Mouse (Mus musculus) G1E (cell line): ENCODE measurements around the gene Tnfsf14. TPM values are rescaled to one million over a fixed set of nuclear protein-coding genes. Genes with fewer than 3 reads are reported as not detected.

Experiments
- ATAC-seq: 2 replicates; pipeline ENCODE4 v1.8.0; 2016; ENCODE audit warnings: mild to moderate bottlenecking; ENCODE audit not compliant: insufficient number of reproducible peaks, poor library complexity, low FRiP score, severe bottlenecking; ENCODE audit errors: extremely low read depth
- DNase-seq: peaks from one replicate; pipeline ENCODE4 v3.0.0; 2012; ENCODE audit warnings: low spot score
- H3K27me3 ChIP-seq: 2 replicates; pipeline ENCODE4 v1.6.1; 2012; ENCODE audit warnings: mild to moderate bottlenecking, low read length, inconsistent platforms; ENCODE audit not compliant: insufficient read depth
- H3K36me3 ChIP-seq: replicated peaks from 2 replicates; pipeline ENCODE3; 2012; ENCODE audit warnings: mild to moderate bottlenecking, inconsistent platforms
- H3K4me1 ChIP-seq: 2 replicates; pipeline ENCODE4 v1.6.1; 2012; ENCODE audit warnings: low read depth, low read length, inconsistent platforms, mixed read lengths; ENCODE audit not compliant: insufficient read depth
- H3K4me3 ChIP-seq: 2 replicates; pipeline ENCODE4 v1.5.1; 2012; ENCODE audit warnings: low read depth, mild to moderate bottlenecking, inconsistent platforms, low read length, moderate library complexity, mixed read lengths
- H3K9me3 ChIP-seq: replicated peaks from 2 replicates; pipeline ENCODE4 v1.6.1; 2012; ENCODE audit warnings: inconsistent platforms
- CTCF ChIP-seq: IDR thresholded peaks from 2 replicates; pipeline ENCODE4 v1.5.1; 2012; ENCODE audit warnings: low read depth, low read length, inconsistent platforms, mixed read lengths
- GATA1 ChIP-seq: IDR thresholded peaks from 2 replicates; pipeline ENCODE4 v1.6.1; 2012; ENCODE audit warnings: borderline replicate concordance, low read length, inconsistent platforms, mixed read lengths
- GATA2 ChIP-seq: IDR thresholded peaks from 2 replicates; pipeline ENCODE4 v1.6.1; 2012; ENCODE audit warnings: low read depth, low read length, inconsistent platforms, borderline replicate concordance
- POLR2AphosphoS5 ChIP-seq: IDR thresholded peaks from 2 replicates; pipeline ENCODE4 v1.6.1; 2012; ENCODE audit warnings: low read depth, low read length, inconsistent platforms; ENCODE audit not compliant: insufficient replicate concordance
- TAL1 ChIP-seq: conservative IDR thresholded peaks from 2 replicates; pipeline ENCODE4 v1.6.1; 2012; ENCODE audit warnings: low read depth, low read length, inconsistent platforms, mixed read lengths
- polyA plus RNA-seq: library from polyadenylated mRNA; stranded (reverse); fragments of >175 nt; gene quantifications from 2 replicates; pipeline ENCODE4 v1.2.3, GENCODE M21; 2012
- total RNA-seq, 2 experiments: library from RNA; stranded (forward) in 1 of 2; stranded (reverse) in 1 of 2; fragments of 200-1000 nt in 1 of 2; fragments of >200 nt in 1 of 2; fragmentation: Nextera tagmentation in 1 of 2; gene quantifications; 2 replicates each; pipeline ENCODE4 v1.2.3; 2014 to 2017

Tnfsf14 gene
- total and polyA plus RNA-seq, 3 experiments, result 0.05 to 0.55 TPM; not detected in 1

- H3K36me3 ChIP-seq, result no peaks in the 10 kb centered on the region
- no peak overlapping the region for H3K4me3 ChIP-seq
- H3K27me3 ChIP-seq, result peaks cover 35% of the 10 kb centered on the region
- H3K4me1 ChIP-seq, result peaks cover 38% of the 10 kb centered on the region
- ATAC-seq (no peak), DNase-seq (no peak)
- TF ChIP-seq TAL1 (no peak), GATA2 (no peak), CTCF (no peak), POLR2AphosphoS5 (no peak), GATA1 (no peak)
- no peaks in the 10 kb centered on the region for H3K9me3 ChIP-seq
These were observed 48.9 kb downstream of the Tnfsf14 start for GRCm38 (mm10) chr17:57145115-57145514.

- H3K4me3 ChIP-seq, result no peak overlapping the region
- TF ChIP-seq TAL1 (no peak), GATA1 (no peak), GATA2 (no peak), CTCF (no peak), POLR2AphosphoS5 (no peak)
- H3K36me3 ChIP-seq, result no peaks in the 10 kb centered on the region
- no peak for ATAC-seq
- H3K27me3 ChIP-seq, result peaks cover 24% of the 10 kb centered on the region
- no peak for DNase-seq
- H3K9me3 ChIP-seq, result no peaks in the 10 kb centered on the region
- H3K4me1 ChIP-seq, result peaks cover 50% of the 10 kb centered on the region
These were observed 50.3 kb downstream of the Tnfsf14 start for GRCm38 (mm10) chr17:57143704-57144103.

GRCm38 (mm10) chr17:57139708-57140107 is 54.3 kb downstream of the Tnfsf14 start:
- peak; percentile 29 for DNase-seq
- TF ChIP-seq TAL1 (peak; percentile 50), GATA2 (no peak), GATA1 (no peak), POLR2AphosphoS5 (no peak), CTCF (no peak)
- no peaks in the 10 kb centered on the region for H3K9me3 ChIP-seq
- peak; percentile 90 for ATAC-seq
- H3K4me1 ChIP-seq, result peaks cover 63% of the 10 kb centered on the region
- H3K4me3 ChIP-seq, result no peak overlapping the region; the same call in 1 of the 2 replicates
- no peaks in the 10 kb centered on the region for H3K36me3 ChIP-seq
- no peaks in the 10 kb centered on the region for H3K27me3 ChIP-seq

Other genes starting within 250 kb of the Tnfsf14 start
- gene Acer1, start 212.1 kb downstream of the Tnfsf14 start, total RNA-seq (2014; fragmentation: Nextera tagmentation), result not detected in 2 replicates
- gene Acer1, start 212.1 kb downstream of the Tnfsf14 start, total RNA-seq (2017), result 0.12 TPM in 1 of 2 replicates, not detected in the other
- not detected in 2 replicates for gene Acer1, start 212.1 kb downstream of the Tnfsf14 start, polyA plus RNA-seq
- 48.1 and 58.4 TPM in 2 replicates for gene Clpp, start 203.9 kb downstream of the Tnfsf14 start, total RNA-seq (2014; fragmentation: Nextera tagmentation)
- gene Clpp, start 203.9 kb downstream of the Tnfsf14 start, total RNA-seq (2017), result 75.3 and 76.7 TPM in 2 replicates
- gene Clpp, start 203.9 kb downstream of the Tnfsf14 start, polyA plus RNA-seq, result 197 and 208 TPM in 2 replicates
- 12.9 and 23.0 TPM in 2 replicates for gene Alkbh7, start 196.8 kb downstream of the Tnfsf14 start, total RNA-seq (2014; fragmentation: Nextera tagmentation)
- 25.5 and 26.8 TPM in 2 replicates for gene Alkbh7, start 196.8 kb downstream of the Tnfsf14 start, total RNA-seq (2017)
- gene Alkbh7, start 196.8 kb downstream of the Tnfsf14 start, polyA plus RNA-seq, result 46.0 and 53.2 TPM in 2 replicates
- not detected in 2 replicates for gene Pspn, start 194.2 kb downstream of the Tnfsf14 start, total RNA-seq (2014; fragmentation: Nextera tagmentation)
- gene Pspn, start 194.2 kb downstream of the Tnfsf14 start, total RNA-seq (2017), result not detected in 2 replicates
- not detected in 2 replicates for gene Pspn, start 194.2 kb downstream of the Tnfsf14 start, polyA plus RNA-seq
- gene Gtf2f1, start 182.9 kb downstream of the Tnfsf14 start, total RNA-seq (2014; fragmentation: Nextera tagmentation), result 104 and 113 TPM in 2 replicates
- 101 and 102 TPM in 2 replicates for gene Gtf2f1, start 182.9 kb downstream of the Tnfsf14 start, total RNA-seq (2017)
- gene Gtf2f1, start 182.9 kb downstream of the Tnfsf14 start, polyA plus RNA-seq, result 145 and 151 TPM in 2 replicates
- gene Gm17949, start 182.7 kb downstream of the Tnfsf14 start, total RNA-seq (2014; fragmentation: Nextera tagmentation), result 0.98 TPM in 1 of 2 replicates, not detected in the other
- 0.12 and 0.27 TPM in 2 replicates for gene Gm17949, start 182.7 kb downstream of the Tnfsf14 start, total RNA-seq (2017)
- 0.11 and 0.21 TPM in 2 replicates for gene Gm17949, start 182.7 kb downstream of the Tnfsf14 start, polyA plus RNA-seq
- gene Khsrp, start 162.7 kb downstream of the Tnfsf14 start, total RNA-seq (2014; fragmentation: Nextera tagmentation), result 296 and 302 TPM in 2 replicates
- 59.0 and 63.6 TPM in 2 replicates for gene Khsrp, start 162.7 kb downstream of the Tnfsf14 start, total RNA-seq (2017)
- 282 and 302 TPM in 2 replicates for gene Khsrp, start 162.7 kb downstream of the Tnfsf14 start, polyA plus RNA-seq
- gene Slc25a41, start 152.5 kb downstream of the Tnfsf14 start, total RNA-seq (2014; fragmentation: Nextera tagmentation), result not detected in 2 replicates
- gene Slc25a41, start 152.5 kb downstream of the Tnfsf14 start, total RNA-seq (2017), result not detected in 2 replicates
- gene Slc25a41, start 152.5 kb downstream of the Tnfsf14 start, polyA plus RNA-seq, result not detected in 2 replicates
- gene Crb3, start 135.1 kb downstream of the Tnfsf14 start, total RNA-seq (2014; fragmentation: Nextera tagmentation), result not detected in 2 replicates
- 0.23 and 0.33 TPM in 2 replicates for gene Crb3, start 135.1 kb downstream of the Tnfsf14 start, total RNA-seq (2017)
- 0.23 and 0.37 TPM in 2 replicates for gene Crb3, start 135.1 kb downstream of the Tnfsf14 start, polyA plus RNA-seq
- 42.6 and 44.5 TPM in 2 replicates for gene Slc25a23, start 134.3 kb downstream of the Tnfsf14 start, total RNA-seq (2014; fragmentation: Nextera tagmentation)
- gene Slc25a23, start 134.3 kb downstream of the Tnfsf14 start, total RNA-seq (2017), result 2.4 and 3.3 TPM in 2 replicates
- gene Slc25a23, start 134.3 kb downstream of the Tnfsf14 start, polyA plus RNA-seq, result 16.7 and 18.3 TPM in 2 replicates
- 25.8 and 39.7 TPM in 2 replicates for gene Dennd1c, start 115.7 kb downstream of the Tnfsf14 start, total RNA-seq (2014; fragmentation: Nextera tagmentation)
- gene Dennd1c, start 115.7 kb downstream of the Tnfsf14 start, total RNA-seq (2017), result 13.4 and 14.3 TPM in 2 replicates
- 23.3 and 24.6 TPM in 2 replicates for gene Dennd1c, start 115.7 kb downstream of the Tnfsf14 start, polyA plus RNA-seq
- 4.2 and 4.3 TPM in 2 replicates for gene Tubb4a, start 106.4 kb downstream of the Tnfsf14 start, total RNA-seq (2014; fragmentation: Nextera tagmentation)
- gene Tubb4a, start 106.4 kb downstream of the Tnfsf14 start, total RNA-seq (2017), result 0.38 and 0.46 TPM in 2 replicates
- 0.37 and 0.51 TPM in 2 replicates for gene Tubb4a, start 106.4 kb downstream of the Tnfsf14 start, polyA plus RNA-seq
- gene Tnfsf9, start 88.9 kb downstream of the Tnfsf14 start, total RNA-seq (2014; fragmentation: Nextera tagmentation), result 2.3 and 4.4 TPM in 2 replicates
- 9.0 and 10.4 TPM in 2 replicates for gene Tnfsf9, start 88.9 kb downstream of the Tnfsf14 start, total RNA-seq (2017)
- gene Tnfsf9, start 88.9 kb downstream of the Tnfsf14 start, polyA plus RNA-seq, result 6.6 and 9.2 TPM in 2 replicates
- not detected in 2 replicates for gene Cd70, start 44.4 kb downstream of the Tnfsf14 start, total RNA-seq (2014; fragmentation: Nextera tagmentation)
- gene Cd70, start 44.4 kb downstream of the Tnfsf14 start, total RNA-seq (2017), result not detected in 2 replicates
- not detected in 2 replicates for gene Cd70, start 44.4 kb downstream of the Tnfsf14 start, polyA plus RNA-seq
- not detected in 2 replicates for gene C3, start 34.0 kb upstream of the Tnfsf14 start, total RNA-seq (2014; fragmentation: Nextera tagmentation)
- 0.27 and 3.6 TPM in 2 replicates for gene C3, start 34.0 kb upstream of the Tnfsf14 start, total RNA-seq (2017)
- gene C3, start 34.0 kb upstream of the Tnfsf14 start, polyA plus RNA-seq, result 0.04 and 0.10 TPM in 2 replicates
- gene Gpr108, start 54.3 kb upstream of the Tnfsf14 start, total RNA-seq (2014; fragmentation: Nextera tagmentation), result 15.2 and 18.4 TPM in 2 replicates
- gene Gpr108, start 54.3 kb upstream of the Tnfsf14 start, total RNA-seq (2017), result 16.7 and 22.1 TPM in 2 replicates
- 12.4 and 15.1 TPM in 2 replicates for gene Gpr108, start 54.3 kb upstream of the Tnfsf14 start, polyA plus RNA-seq
- 12.9 and 16.3 TPM in 2 replicates for gene Trip10, start 55.3 kb upstream of the Tnfsf14 start, total RNA-seq (2014; fragmentation: Nextera tagmentation)
- gene Trip10, start 55.3 kb upstream of the Tnfsf14 start, total RNA-seq (2017), result 9.8 and 12.7 TPM in 2 replicates
- 20.1 and 22.0 TPM in 2 replicates for gene Trip10, start 55.3 kb upstream of the Tnfsf14 start, polyA plus RNA-seq
- 43.6 and 48.1 TPM in 2 replicates for gene Vav1, start 84.9 kb upstream of the Tnfsf14 start, total RNA-seq (2014; fragmentation: Nextera tagmentation)
- 175 and 177 TPM in 2 replicates for gene Vav1, start 84.9 kb upstream of the Tnfsf14 start, total RNA-seq (2017)
- gene Vav1, start 84.9 kb upstream of the Tnfsf14 start, polyA plus RNA-seq, result 43.4 and 50.0 TPM in 2 replicates
- gene Adgre1, start 164.5 kb upstream of the Tnfsf14 start, total RNA-seq (2014; fragmentation: Nextera tagmentation), result 2.7 TPM in 1 of 2 replicates, not detected in the other
- gene Adgre1, start 164.5 kb upstream of the Tnfsf14 start, total RNA-seq (2017), result 1.5 and 2.0 TPM in 2 replicates
- gene Adgre1, start 164.5 kb upstream of the Tnfsf14 start, polyA plus RNA-seq, result 0.08 and 0.13 TPM in 2 replicates